Mouse (Mus musculus): ENCODE measurements at regions not wholly inside any gene's neighbourhood (a gene's known extent, or its start where the extent isn't known, plus 50 kb on each side); places are given as distances from the start of the nearest gene placed in this dataset.
A peak's percentile ranks its signal among the peaks of the same experiment; 100 is the strongest.

GRCm38 (mm10) chr2:11398949-11399348 is 154.9 kb downstream of the Pfkfb3 start:
- TF ChIP-seq CTCF (IDR thresholded peaks at IDR 0.05; ENCODE audit: low read depth) = no peak
- no peak for TF ChIP-seq EP300 (optimal IDR thresholded peaks at IDR 0.05)
- H3K27ac ChIP-seq (replicated peaks) = no peak overlapping the region
- no peaks in the 10 kb centered on the region for H3K4me1 ChIP-seq (replicated peaks; ENCODE audit: control insufficient read depth, insufficient read depth)
- no peak overlapping the region for H3K4me2 ChIP-seq (replicated peaks; ENCODE audit: low read depth)
- H3K9me3 ChIP-seq (ENCODE audit: control insufficient read depth, low read length) = no peaks in the 10 kb centered on the region
- DNase-seq (ENCODE audit: low spot score) (peak; percentile 15), ATAC-seq (ENCODE audit: low FRiP score, low TSS enrichment) (peak; percentile 78)
- WGBS = 51% methylated on average over 6 of the region's 6 CpGs
- no peaks in the 10 kb centered on the region for H3K27me3 ChIP-seq (ENCODE audit: control insufficient read depth, insufficient read depth, low read length)
- H3K36me3 ChIP-seq (ENCODE audit: control insufficient read depth, insufficient read depth, low read length) = no peaks in the 10 kb centered on the region
- no peak overlapping the region for H3K4me3 ChIP-seq (ENCODE audit: low read depth, low read length)
- no peak overlapping the region for H3K9ac ChIP-seq (ENCODE audit: low read length)

- ATAC-seq (ENCODE audit: low FRiP score, low TSS enrichment) = no peak; the same call in 1 of the 2 replicates
- no peak overlapping the region for H3K4me2 ChIP-seq (replicated peaks; ENCODE audit: low read depth)
- no peak for DNase-seq (ENCODE audit: low spot score)
- H3K9me3 ChIP-seq (ENCODE audit: control insufficient read depth, low read length) = no peaks in the 10 kb centered on the region
- no peaks in the 10 kb centered on the region for H3K36me3 ChIP-seq (ENCODE audit: control insufficient read depth, insufficient read depth, low read length)
- no peak overlapping the region for H3K9ac ChIP-seq (ENCODE audit: low read length)
- 47% methylated on average over 6 of the region's 6 CpGs for WGBS
- TF ChIP-seq EP300 (optimal IDR thresholded peaks at IDR 0.05) (no peak), CTCF (IDR thresholded peaks at IDR 0.05; ENCODE audit: low read depth) (no peak)
- no peak overlapping the region for H3K4me3 ChIP-seq (ENCODE audit: low read depth, low read length)
- H3K27me3 ChIP-seq (ENCODE audit: control insufficient read depth, insufficient read depth, low read length) = no peaks in the 10 kb centered on the region
- no peaks in the 10 kb centered on the region for H3K4me1 ChIP-seq (replicated peaks; ENCODE audit: control insufficient read depth, insufficient read depth)
- no peak overlapping the region for H3K27ac ChIP-seq (replicated peaks)
Measured at GRCm38 (mm10) chr2:11398391-11398790, 155.5 kb downstream of the Pfkfb3 start.

- 86% methylated on average over 3 of the region's 3 CpGs for WGBS
- no peaks in the 10 kb centered on the region for H3K4me1 ChIP-seq (replicated peaks; ENCODE audit: control insufficient read depth, insufficient read depth)
- H3K27me3 ChIP-seq (ENCODE audit: control insufficient read depth, insufficient read depth, low read length) = no peaks in the 10 kb centered on the region
- no peak for ATAC-seq (ENCODE audit: low FRiP score, low TSS enrichment)
- no peaks in the 10 kb centered on the region for H3K36me3 ChIP-seq (ENCODE audit: control insufficient read depth, insufficient read depth, low read length)
- no peak overlapping the region for H3K4me3 ChIP-seq (ENCODE audit: low read depth, low read length)
- DNase-seq (ENCODE audit: low spot score) = no peak
- H3K27ac ChIP-seq (replicated peaks) = no peak overlapping the region
- no peak overlapping the region for H3K9ac ChIP-seq (ENCODE audit: low read length)
- TF ChIP-seq CTCF (IDR thresholded peaks at IDR 0.05; ENCODE audit: low read depth) (peak; percentile 41), EP300 (optimal IDR thresholded peaks at IDR 0.05) (no peak)
- no peaks in the 10 kb centered on the region for H3K9me3 ChIP-seq (ENCODE audit: control insufficient read depth, low read length)
- no peak overlapping the region for H3K4me2 ChIP-seq (replicated peaks; ENCODE audit: low read depth)
Measured at GRCm38 (mm10) chr2:11396835-11397234, 157.0 kb downstream of the Pfkfb3 start.

- Histone ChIP-seq H3K27me3 (ENCODE audit: control insufficient read depth, insufficient read depth, low read length) (no peaks in the 10 kb centered on the region), H3K4me1 (replicated peaks; ENCODE audit: control insufficient read depth, insufficient read depth) (no peaks in the 10 kb centered on the region), H3K9me3 (ENCODE audit: control insufficient read depth, low read length) (no peaks in the 10 kb centered on the region), H3K9ac (ENCODE audit: low read length) (no peak overlapping the region), H3K27ac (replicated peaks) (no peak overlapping the region), H3K4me2 (replicated peaks; ENCODE audit: low read depth) (no peak overlapping the region), H3K4me3 (ENCODE audit: low read depth, low read length) (no peak overlapping the region), H3K36me3 (ENCODE audit: control insufficient read depth, insufficient read depth, low read length) (no peaks in the 10 kb centered on the region)
- DNase-seq (ENCODE audit: low spot score) = no peak
- ATAC-seq (ENCODE audit: low FRiP score, low TSS enrichment) = no peak
- no peak for TF ChIP-seq EP300 (optimal IDR thresholded peaks at IDR 0.05)
- no peak for TF ChIP-seq CTCF (IDR thresholded peaks at IDR 0.05; ENCODE audit: low read depth)
- 74% methylated on average over 4 of the region's 5 CpGs for WGBS
Measured at GRCm38 (mm10) chr2:11394675-11395349, 159.1 kb downstream of the Pfkfb3 start.

GRCm38 (mm10) chr2:11391725-11392124 is 162.2 kb downstream of the Pfkfb3 start:
- Histone ChIP-seq H3K36me3 (ENCODE audit: control insufficient read depth, insufficient read depth, low read length) (no peaks in the 10 kb centered on the region), H3K27ac (replicated peaks) (no peak overlapping the region), H3K9ac (ENCODE audit: low read length) (no peak overlapping the region), H3K27me3 (ENCODE audit: control insufficient read depth, insufficient read depth, low read length) (no peaks in the 10 kb centered on the region), H3K4me3 (ENCODE audit: low read depth, low read length) (no peak overlapping the region), H3K4me1 (replicated peaks; ENCODE audit: control insufficient read depth, insufficient read depth) (no peaks in the 10 kb centered on the region), H3K4me2 (replicated peaks; ENCODE audit: low read depth) (no peak overlapping the region), H3K9me3 (ENCODE audit: control insufficient read depth, low read length) (no peaks in the 10 kb centered on the region)
- DNase-seq (ENCODE audit: low spot score) (no peak), ATAC-seq (ENCODE audit: low FRiP score, low TSS enrichment) (no peak)
- 69% methylated on average over 6 of the region's 6 CpGs for WGBS
- TF ChIP-seq CTCF (IDR thresholded peaks at IDR 0.05; ENCODE audit: low read depth) (no peak), EP300 (optimal IDR thresholded peaks at IDR 0.05) (no peak)

- no peaks in the 10 kb centered on the region for H3K27me3 ChIP-seq (ENCODE audit: control insufficient read depth, insufficient read depth, low read length)
- 72% methylated on average over 6 of the region's 6 CpGs for WGBS
- no peak overlapping the region for H3K4me2 ChIP-seq (replicated peaks; ENCODE audit: low read depth)
- no peaks in the 10 kb centered on the region for H3K36me3 ChIP-seq (ENCODE audit: control insufficient read depth, insufficient read depth, low read length)
- no peak overlapping the region for H3K4me3 ChIP-seq (ENCODE audit: low read depth, low read length)
- no peaks in the 10 kb centered on the region for H3K4me1 ChIP-seq (replicated peaks; ENCODE audit: control insufficient read depth, insufficient read depth)
- H3K9ac ChIP-seq (ENCODE audit: low read length) = no peak overlapping the region
- ATAC-seq (ENCODE audit: low FRiP score, low TSS enrichment) (no peak), DNase-seq (ENCODE audit: low spot score) (no peak)
- TF ChIP-seq EP300 (optimal IDR thresholded peaks at IDR 0.05) (no peak), CTCF (IDR thresholded peaks at IDR 0.05; ENCODE audit: low read depth) (no peak)
- H3K9me3 ChIP-seq (ENCODE audit: control insufficient read depth, low read length) = no peaks in the 10 kb centered on the region
- H3K27ac ChIP-seq (replicated peaks) = no peak overlapping the region
Measured at GRCm38 (mm10) chr2:11390667-11391334, 163.1 kb downstream of the Pfkfb3 start.

Measured in stomach, postnatal 0 days (tissue).